Mouse (Mus musculus): ENCODE results near the gene Zar1l. TPM values are rescaled to one million over a fixed set of nuclear protein-coding genes. Genes with fewer than 3 reads are reported as not detected.

Zar1l gene
- total and polyA plus RNA-seq, 3 experiments, result not detected

DNA sequence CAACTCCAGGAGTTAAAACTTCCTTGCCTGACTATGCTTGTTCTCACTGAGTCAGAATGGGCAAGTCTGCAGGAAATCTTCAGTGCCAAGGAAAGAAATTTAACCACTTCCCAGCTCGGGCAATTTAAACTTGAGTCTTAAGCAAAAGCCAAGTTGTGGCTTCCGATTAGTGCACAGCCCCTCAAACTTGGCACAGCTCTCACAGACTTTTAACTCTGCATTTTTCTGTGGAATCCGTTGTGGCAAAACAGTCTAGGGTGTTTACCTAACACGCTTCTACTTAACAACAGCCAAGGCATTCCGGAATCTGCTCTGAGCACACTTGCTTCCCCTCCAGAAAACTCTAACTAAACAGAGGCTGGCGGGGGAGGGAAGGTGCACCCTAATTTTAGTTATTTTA is 52.7 kb downstream of the Zar1l start:
- Histone ChIP-seq H3K4me1 (ENCODE audit: control insufficient read depth in 1 of 2, insufficient read depth in 2 of 2) (no peaks in the 10 kb centered on the region), H3K79me2 (replicated peaks; ENCODE audit: control insufficient read depth, extremely low read depth, insufficient read depth, poor library complexity, severe bottlenecking) (no peaks in the 10 kb centered on the region), H3K27ac (ENCODE audit: insufficient read depth, low read depth) (no peak overlapping the region), H3K4me2 (ENCODE audit: insufficient read depth, low read depth, poor library complexity, severe bottlenecking) (no peak overlapping the region), H3K27me3 (replicated peaks) (peaks cover 4% of the 10 kb centered on the region), H3K36me3 (replicated peaks in 1 of 2; ENCODE audit: control insufficient read depth in 1 of 2, insufficient read depth in 1 of 2, low read length in 1 of 2) (no peaks in the 10 kb centered on the region), H3K4me3 (replicated peaks in 1 of 3; ENCODE audit: low read depth in 2 of 3, low read length in 2 of 3, poor library complexity in 1 of 3) (no peak overlapping the region), H3K9ac (ENCODE audit: insufficient read depth, low read depth) (no peak overlapping the region), H3K9me3 (replicated peaks; ENCODE audit: low read length) (no peaks in the 10 kb centered on the region)
- dilution Hi-C loops (cut with MboI; ENCODE audit: extremely low pct_ligation_motif_present, extremely low pct_unique_long_range_greater_than_20kb, low sequenced_read_pairs) (no loop called here), in situ Hi-C loops (cut with MboI; ENCODE audit: low pct_ligation_motif_present, low pct_unique_long_range_greater_than_20kb, low sequenced_read_pairs) (no loop called here)
- no peak for DNase-seq (ENCODE audit: extremely low read depth)
- TF ChIP-seq GABPA (IDR thresholded peaks at IDR 0.05; ENCODE audit: insufficient replicate concordance, low read depth, low read length), result no peak
- no peak for TF ChIP-seq JUND (conservative IDR thresholded peaks at IDR 0.05; ENCODE audit: low read depth, low read length)
- TF ChIP-seq TBP (conservative IDR thresholded peaks at IDR 0.05; ENCODE audit: low read depth, low read length), result no peak
- TF ChIP-seq MYC (IDR thresholded peaks at IDR 0.05; ENCODE audit: low read depth, low read length), result no peak
- TF ChIP-seq ZKSCAN1 (IDR thresholded peaks at IDR 0.05; ENCODE audit: borderline replicate concordance, low read depth, low read length), result no peak
- TF ChIP-seq UBTF (IDR thresholded peaks at IDR 0.05; ENCODE audit: low read depth, low read length), result no peak
- no peak for TF ChIP-seq ZNF384 (IDR thresholded peaks at IDR 0.05; ENCODE audit: low read depth, low read length)
- no peak for TF ChIP-seq MXI1 (IDR thresholded peaks at IDR 0.05; ENCODE audit: low read depth, low read length)
- TF ChIP-seq KAT2A (IDR thresholded peaks at IDR 0.05; ENCODE audit: insufficient replicate concordance, low read length), result no peak
- TF ChIP-seq RAD21 (IDR thresholded peaks at IDR 0.05; ENCODE audit: low read depth, low read length), result no peak
- TF ChIP-seq CHD2 (IDR thresholded peaks at IDR 0.05; ENCODE audit: low read length), result no peak
- no peak for TF ChIP-seq MEF2A (IDR thresholded peaks at IDR 0.05; ENCODE audit: borderline replicate concordance, low read depth, low read length)
- TF ChIP-seq MAX (IDR thresholded peaks at IDR 0.05; ENCODE audit: low read length), result no peak
- TF ChIP-seq POLR2A (IDR thresholded peaks at IDR 0.05; ENCODE audit: low read depth, low read length), result no peak
- no peak for TF ChIP-seq TCF12 (IDR thresholded peaks at IDR 0.05; ENCODE audit: low read depth, low read length)
- TF ChIP-seq NRF1 (IDR thresholded peaks at IDR 0.05; ENCODE audit: low read depth, low read length), result no peak
- TF ChIP-seq JUN (IDR thresholded peaks at IDR 0.05; ENCODE audit: insufficient read depth, low read depth, low read length), result no peak
- TF ChIP-seq POLR2AphosphoS2 (IDR thresholded peaks at IDR 0.05; ENCODE audit: low read depth, low read length), result no peak
- no peak for TF ChIP-seq ELF1 (IDR thresholded peaks at IDR 0.05; ENCODE audit: low read depth, low read length)

- H3K4me1 ChIP-seq (ENCODE audit: control insufficient read depth in 1 of 2, insufficient read depth in 2 of 2), result no peaks in the 10 kb centered on the region
- no peak for TF ChIP-seq TBP (conservative IDR thresholded peaks at IDR 0.05; ENCODE audit: low read depth, low read length)
- H3K4me3 ChIP-seq (replicated peaks in 1 of 3; ENCODE audit: low read depth in 2 of 3, low read length in 2 of 3, poor library complexity in 1 of 3), result no peak overlapping the region
- H3K4me2 ChIP-seq (ENCODE audit: insufficient read depth, low read depth, poor library complexity, severe bottlenecking), result no peak overlapping the region
- no peak overlapping the region for H3K9ac ChIP-seq (ENCODE audit: insufficient read depth, low read depth)
- no peak overlapping the region for H3K27ac ChIP-seq (ENCODE audit: insufficient read depth, low read depth)
- no peaks in the 10 kb centered on the region for H3K79me2 ChIP-seq (replicated peaks; ENCODE audit: control insufficient read depth, extremely low read depth, insufficient read depth, poor library complexity, severe bottlenecking)
- H3K36me3 ChIP-seq (replicated peaks in 1 of 2; ENCODE audit: control insufficient read depth in 1 of 2, insufficient read depth in 1 of 2, low read length in 1 of 2), result no peaks in the 10 kb centered on the region
- H3K9me3 ChIP-seq (replicated peaks; ENCODE audit: low read length), result no peaks in the 10 kb centered on the region
- peaks cover 4% of the 10 kb centered on the region for H3K27me3 ChIP-seq (replicated peaks)
- DNase-seq (ENCODE audit: extremely low read depth), result no peak
- in situ Hi-C loops (cut with MboI; ENCODE audit: low pct_ligation_motif_present, low pct_unique_long_range_greater_than_20kb, low sequenced_read_pairs), result no loop called here
- dilution Hi-C loops (cut with MboI; ENCODE audit: extremely low pct_ligation_motif_present, extremely low pct_unique_long_range_greater_than_20kb, low sequenced_read_pairs), result no loop called here
Observed at GRCm38 (mm10) chr5:150464721-150465120, 53.2 kb downstream of the Zar1l start.

All from CH12.LX (cell line).